Mouse (Mus musculus) MEL (cell line): ENCODE measurements around the gene Sorcs2. TPM values are rescaled to one million over a fixed set of nuclear protein-coding genes. Genes with fewer than 3 reads are reported as not detected.

Experiments
- DNase-seq: peaks from one replicate; pipeline ENCODE4 v3.0.0; 2011; ENCODE audit warnings: low read depth, low spot score
- H3K27ac ChIP-seq: 2 replicates; pipeline ENCODE4 v1.5.1; 2012; ENCODE audit warnings: low read depth, mild to moderate bottlenecking, control low read depth, low read length, moderate library complexity; ENCODE audit not compliant: control insufficient read depth
- H3K27me3 ChIP-seq, 2 experiments: fragments of 150-350 bp in 1 of 2; sonication (generic) in 1 of 2; 2 replicates each; pipeline ENCODE4 v1.6.1; 2012; ENCODE audit warnings: low read length in 2 of 2, mild to moderate bottlenecking in 2 of 2, improper control_type of control experiment in 1 of 2, moderate library complexity in 1 of 2; ENCODE audit not compliant: insufficient read depth in 2 of 2, control insufficient read depth in 1 of 2
- H3K36me3 ChIP-seq, 2 experiments: 2 replicates each; pipeline ENCODE4 v1.6.1; 2012 to 2014; ENCODE audit warnings: low read length in 2 of 2, improper control_type of control experiment in 1 of 2, inconsistent platforms in 1 of 2, mild to moderate bottlenecking in 1 of 2; ENCODE audit not compliant: insufficient read depth in 2 of 2, control insufficient read depth in 1 of 2
- H3K4me1 ChIP-seq, 2 experiments: fragments of 150-350 bp in 1 of 2; sonication (generic) in 1 of 2; 2 replicates each; pipeline ENCODE4 v1.6.1; 2012; ENCODE audit warnings: low read length in 2 of 2, improper control_type of control experiment in 1 of 2, mild to moderate bottlenecking in 1 of 2; ENCODE audit not compliant: insufficient read depth in 2 of 2, control insufficient read depth in 1 of 2
- H3K4me3 ChIP-seq, 2 experiments: fragments of 150-350 bp in 1 of 2; sonication (generic) in 1 of 2; 2 replicates each; pipeline ENCODE4 v1.5.1; 2012; ENCODE audit warnings: low read depth in 2 of 2, low read length in 2 of 2, mild to moderate bottlenecking in 2 of 2, moderate library complexity in 2 of 2, control low read depth in 1 of 2, improper control_type of control experiment in 1 of 2; ENCODE audit not compliant: control insufficient read depth in 1 of 2, insufficient read depth in 1 of 2
- H3K79me2 ChIP-seq: 2 replicates; pipeline ENCODE4 v1.6.1; 2012; ENCODE audit warnings: mild to moderate bottlenecking, low read length, moderate library complexity; ENCODE audit not compliant: control insufficient read depth, poor library complexity, insufficient read depth
- H3K9ac ChIP-seq: 2 replicates; pipeline ENCODE4 v1.6.1; 2012; ENCODE audit warnings: low read depth, mild to moderate bottlenecking, control low read depth, low read length, moderate library complexity; ENCODE audit not compliant: control insufficient read depth, poor library complexity, severe bottlenecking
- H3K9me3 ChIP-seq: fragments of 150-350 bp; sonication (generic); replicated peaks from 2 replicates; pipeline ENCODE4 v1.6.1; 2012; ENCODE audit warnings: mild to moderate bottlenecking, low read length, improper control_type of control experiment, moderate library complexity; ENCODE audit not compliant: insufficient read depth
- BHLHE40 ChIP-seq: IDR thresholded peaks from 2 replicates; pipeline ENCODE4 v1.6.1; 2012; ENCODE audit warnings: low read depth, mild to moderate bottlenecking, inconsistent platforms, low read length, improper control_type of control experiment, borderline replicate concordance
- CHD2 ChIP-seq: IDR thresholded peaks from 2 replicates; pipeline ENCODE4 v1.6.1; 2011; ENCODE audit warnings: low read length, improper control_type of control experiment
- ELF1 ChIP-seq: IDR thresholded peaks from 2 replicates; pipeline ENCODE4 v1.6.1; 2014; ENCODE audit warnings: low read depth, mild to moderate bottlenecking, inconsistent platforms, low read length, improper control_type of control experiment, moderate library complexity
- ETS1 ChIP-seq: IDR thresholded peaks from 2 replicates; pipeline ENCODE4 v1.6.1; 2012; ENCODE audit warnings: low read depth, mild to moderate bottlenecking, inconsistent platforms, low read length, improper control_type of control experiment, moderate library complexity
- GABPA ChIP-seq: IDR thresholded peaks from 2 replicates; pipeline ENCODE4 v1.6.1; 2012; ENCODE audit warnings: low read depth, mild to moderate bottlenecking, inconsistent platforms, low read length, improper control_type of control experiment, moderate library complexity
- KAT2A ChIP-seq: conservative IDR thresholded peaks from 2 replicates; pipeline ENCODE4 v1.6.1; 2012; ENCODE audit warnings: low read depth, low read length, improper control_type of control experiment, inconsistent platforms
- MAX ChIP-seq: IDR thresholded peaks from 2 replicates; pipeline ENCODE4 v1.6.1; 2011; ENCODE audit warnings: low read length, improper control_type of control experiment
- MAZ ChIP-seq: IDR thresholded peaks from 2 replicates; pipeline ENCODE4 v1.6.1; 2012; ENCODE audit warnings: low read depth, mild to moderate bottlenecking, inconsistent platforms, low read length, improper control_type of control experiment
- MEF2A ChIP-seq: IDR thresholded peaks from 2 replicates; pipeline ENCODE4 v1.6.1; 2014; ENCODE audit warnings: low read depth, mild to moderate bottlenecking, inconsistent platforms, low read length, improper control_type of control experiment; ENCODE audit not compliant: poor library complexity, insufficient replicate concordance, severe bottlenecking; ENCODE audit errors: extremely low read depth
- NELFE ChIP-seq: IDR thresholded peaks from 2 replicates; pipeline ENCODE4 v1.6.1; 2011; ENCODE audit warnings: low read depth, low read length, improper control_type of control experiment
- NRF1 ChIP-seq: IDR thresholded peaks from 2 replicates; pipeline ENCODE4 v1.6.1; 2014; ENCODE audit warnings: low read depth, mild to moderate bottlenecking, inconsistent platforms, low read length, improper control_type of control experiment, moderate library complexity; ENCODE audit not compliant: poor library complexity, insufficient read depth, severe bottlenecking
- POLR2A ChIP-seq, 2 experiments: IDR thresholded peaks; 2 replicates each; pipeline ENCODE4 v1.6.1; 2011 to 2012; ENCODE audit warnings: low read length in 2 of 2, mild to moderate bottlenecking in 2 of 2, control low read depth in 1 of 2, improper control_type of control experiment in 1 of 2, low read depth in 1 of 2, moderate library complexity in 1 of 2; ENCODE audit not compliant: control insufficient read depth in 1 of 2, insufficient read depth in 1 of 2, poor library complexity in 1 of 2
- RCOR1 ChIP-seq: IDR thresholded peaks from 2 replicates; pipeline ENCODE4 v1.6.1; 2012; ENCODE audit warnings: low read depth, mild to moderate bottlenecking, inconsistent platforms, low read length, improper control_type of control experiment
- SIN3A ChIP-seq: IDR thresholded peaks from 2 replicates; pipeline ENCODE4 v1.6.1; 2012; ENCODE audit warnings: low read length, improper control_type of control experiment, inconsistent platforms
- SMC3 ChIP-seq: IDR thresholded peaks from 2 replicates; pipeline ENCODE4 v1.6.1; 2011; ENCODE audit warnings: low read depth, low read length, improper control_type of control experiment
- TAL1 ChIP-seq: IDR thresholded peaks from 2 replicates; pipeline ENCODE4 v1.6.1; 2012; ENCODE audit warnings: mild to moderate bottlenecking, inconsistent platforms, low read length, moderate library complexity, mixed read lengths
- TCF12 ChIP-seq: IDR thresholded peaks from 2 replicates; pipeline ENCODE4 v1.6.1; 2014; ENCODE audit warnings: low read depth, mild to moderate bottlenecking, inconsistent platforms, low read length, improper control_type of control experiment, moderate library complexity
- UBTF ChIP-seq: IDR thresholded peaks from 2 replicates; pipeline ENCODE4 v1.6.1; 2012; ENCODE audit warnings: low read depth, mild to moderate bottlenecking, inconsistent platforms, low read length, improper control_type of control experiment, moderate library complexity, borderline replicate concordance; ENCODE audit not compliant: insufficient read depth
- USF1 ChIP-seq: IDR thresholded peaks from 2 replicates; pipeline ENCODE4 v1.6.1; 2014; ENCODE audit warnings: low read depth, mild to moderate bottlenecking, inconsistent platforms, low read length, improper control_type of control experiment, moderate library complexity
- ZMIZ1 ChIP-seq: IDR thresholded peaks from 2 replicates; pipeline ENCODE4 v1.6.1; 2012; ENCODE audit warnings: low read depth, mild to moderate bottlenecking, inconsistent platforms, low read length, improper control_type of control experiment, moderate library complexity
- polyA plus RNA-seq, 2 experiments: library from polyadenylated mRNA; stranded (reverse) in 1 of 2; unstranded in 1 of 2; fragments of >175 nt in 1 of 2; fragments of >200 nt in 1 of 2; gene quantifications; 2 replicates each; pipeline versions ENCODE4 v1.2.1 to v1.2.4; 2012; ENCODE audit warnings: low replicate concordance in 2 of 2, low read depth in 1 of 2; ENCODE audit not compliant: insufficient read length in 2 of 2, insufficient read depth in 1 of 2, missing spikeins in 1 of 2
- total RNA-seq: library from RNA; depleted of rRNA; stranded (reverse); fragments of 300-350 nt; gene quantifications from 2 replicates; pipeline ENCODE4 v1.2.3, GENCODE M21; 2012

Sorcs2 gene
- total and polyA plus RNA-seq, 3 experiments = not detected

DNA sequence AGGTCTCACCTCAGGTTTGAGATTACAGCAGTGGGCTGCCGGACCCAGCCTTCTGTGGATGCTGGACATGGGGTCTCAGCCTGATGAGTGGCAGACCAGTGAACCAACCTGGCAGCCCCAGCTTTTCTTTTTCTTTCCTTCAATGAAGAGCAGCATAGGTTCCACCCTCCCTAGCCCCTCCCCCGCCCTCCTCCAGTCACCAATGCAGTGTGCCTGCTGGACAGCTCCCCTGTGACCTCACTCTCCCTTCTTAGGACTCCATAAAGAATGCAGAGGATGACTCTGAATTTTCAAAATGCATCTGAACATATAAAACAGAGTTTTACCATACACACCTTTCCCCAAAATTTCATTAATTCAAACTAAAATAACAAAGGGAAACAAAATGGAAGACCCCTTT lies 33.8 kb upstream of the Sorcs2 start:
- no peaks in the 10 kb centered on the region for H3K4me1 ChIP-seq
- no peak overlapping the region for H3K4me3 ChIP-seq
- H3K9me3 ChIP-seq = no peaks in the 10 kb centered on the region
- H3K27me3 ChIP-seq = no peaks in the 10 kb centered on the region
- DNase-seq = no peak
- H3K36me3 ChIP-seq = no peaks in the 10 kb centered on the region
- no peak overlapping the region for H3K9ac ChIP-seq
- TF ChIP-seq SIN3A = no peak
- no peak for TF ChIP-seq ZMIZ1
- TF ChIP-seq POLR2A (IDR thresholded peaks at IDR 0.05; ENCODE audit: control insufficient read depth in 1 of 2, insufficient read depth in 1 of 2, low read depth in 1 of 2, low read length in 2 of 2, poor library complexity in 1 of 2) = no peak
- no peak for TF ChIP-seq MAX
- TF ChIP-seq NRF1 = no peak
- no peak for TF ChIP-seq TCF12
- no peak for TF ChIP-seq NELFE
- TF ChIP-seq USF1 = no peak
- no peak for TF ChIP-seq UBTF
- no peak for TF ChIP-seq MAZ
- TF ChIP-seq SMC3 = no peak
- H3K27ac ChIP-seq = no peak overlapping the region
- H3K79me2 ChIP-seq = no peaks in the 10 kb centered on the region

DNA sequence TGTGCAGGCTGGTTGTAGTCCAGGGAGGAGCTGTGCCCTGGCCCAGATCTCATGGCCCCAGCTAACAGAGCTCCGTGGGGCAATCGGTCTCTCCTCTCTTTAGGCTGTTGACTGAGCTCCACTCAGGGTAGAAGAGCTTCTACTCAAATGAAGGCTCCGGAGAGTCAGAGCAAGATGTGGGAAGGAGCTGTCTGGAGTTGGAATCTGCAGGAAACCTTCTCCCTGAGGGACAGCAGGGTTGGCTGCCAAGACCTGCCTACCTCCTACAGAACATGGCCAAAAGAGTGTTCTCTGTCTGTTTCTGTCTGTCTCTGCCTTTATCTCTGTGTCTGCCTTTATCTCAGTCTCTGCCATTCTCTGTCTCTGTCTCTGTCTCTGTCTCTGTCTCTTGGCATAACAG lies 31.6 kb upstream of the Sorcs2 start:
- Histone ChIP-seq H3K9me3 (no peaks in the 10 kb centered on the region), H3K4me3 (no peak overlapping the region), H3K4me1 (no peaks in the 10 kb centered on the region), H3K27ac (no peak overlapping the region), H3K27me3 (no peaks in the 10 kb centered on the region), H3K9ac (no peak overlapping the region), H3K79me2 (no peaks in the 10 kb centered on the region), H3K36me3 (no peaks in the 10 kb centered on the region)
- no peak for DNase-seq
- TF ChIP-seq SMC3 (no peak), ETS1 (no peak), USF1 (no peak), ELF1 (no peak), POLR2A (IDR thresholded peaks at IDR 0.05; ENCODE audit: control insufficient read depth in 1 of 2, insufficient read depth in 1 of 2, low read depth in 1 of 2, low read length in 2 of 2, poor library complexity in 1 of 2) (no peak), TAL1 (no peak), GABPA (no peak), CHD2 (no peak)

DNA sequence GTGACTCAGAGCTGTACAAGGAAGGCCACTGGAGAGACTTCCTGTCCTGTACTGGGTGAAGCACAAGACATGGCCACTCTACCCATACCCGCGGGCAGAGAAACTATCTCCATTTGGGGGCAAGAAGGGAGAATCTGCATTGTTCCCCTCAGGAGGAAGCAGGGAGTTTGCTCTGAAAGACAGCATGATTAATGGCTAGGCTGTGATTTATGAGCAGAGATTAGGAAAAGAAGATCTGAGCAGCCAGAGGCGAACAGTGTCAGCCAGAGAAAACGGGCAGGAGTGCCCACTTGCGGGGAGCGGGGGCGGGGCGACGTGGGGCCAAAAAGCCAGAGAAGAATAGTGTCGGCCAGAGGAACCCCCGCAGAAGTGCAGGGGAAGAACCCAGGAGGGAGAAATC lies 29.9 kb upstream of the Sorcs2 start:
- Histone ChIP-seq H3K9me3 (no peaks in the 10 kb centered on the region), H3K27ac (no peak overlapping the region), H3K79me2 (no peaks in the 10 kb centered on the region), H3K36me3 (no peaks in the 10 kb centered on the region), H3K9ac (no peak overlapping the region), H3K27me3 (no peaks in the 10 kb centered on the region), H3K4me3 (no peak overlapping the region), H3K4me1 (no peaks in the 10 kb centered on the region)
- TF ChIP-seq RCOR1 = no peak
- TF ChIP-seq MEF2A = no peak
- TF ChIP-seq BHLHE40 = no peak
- TF ChIP-seq KAT2A = no peak
- TF ChIP-seq POLR2A (IDR thresholded peaks at IDR 0.05; ENCODE audit: control insufficient read depth in 1 of 2, insufficient read depth in 1 of 2, low read depth in 1 of 2, low read length in 2 of 2, poor library complexity in 1 of 2) = no peak
- no peak for TF ChIP-seq CHD2
- TF ChIP-seq SMC3 = no peak
- DNase-seq = no peak
